Mouse (Mus musculus): Measurements from ENCODE around the gene Atp6v0d1. TPM values are rescaled to one million over a fixed set of nuclear protein-coding genes. Genes with fewer than 3 reads are reported as not detected.
A peak's percentile ranks its signal among the peaks of the same experiment; 100 is the strongest.
"Not testable (repeated sequence)": the region's sequence is repeated elsewhere in the genome, so short reads cannot be mapped to it uniquely, and the experiment has no call there.

Atp6v0d1 gene
- polyA plus RNA-seq, 1 experiment from 2014 or later: 193 TPM

DNA sequence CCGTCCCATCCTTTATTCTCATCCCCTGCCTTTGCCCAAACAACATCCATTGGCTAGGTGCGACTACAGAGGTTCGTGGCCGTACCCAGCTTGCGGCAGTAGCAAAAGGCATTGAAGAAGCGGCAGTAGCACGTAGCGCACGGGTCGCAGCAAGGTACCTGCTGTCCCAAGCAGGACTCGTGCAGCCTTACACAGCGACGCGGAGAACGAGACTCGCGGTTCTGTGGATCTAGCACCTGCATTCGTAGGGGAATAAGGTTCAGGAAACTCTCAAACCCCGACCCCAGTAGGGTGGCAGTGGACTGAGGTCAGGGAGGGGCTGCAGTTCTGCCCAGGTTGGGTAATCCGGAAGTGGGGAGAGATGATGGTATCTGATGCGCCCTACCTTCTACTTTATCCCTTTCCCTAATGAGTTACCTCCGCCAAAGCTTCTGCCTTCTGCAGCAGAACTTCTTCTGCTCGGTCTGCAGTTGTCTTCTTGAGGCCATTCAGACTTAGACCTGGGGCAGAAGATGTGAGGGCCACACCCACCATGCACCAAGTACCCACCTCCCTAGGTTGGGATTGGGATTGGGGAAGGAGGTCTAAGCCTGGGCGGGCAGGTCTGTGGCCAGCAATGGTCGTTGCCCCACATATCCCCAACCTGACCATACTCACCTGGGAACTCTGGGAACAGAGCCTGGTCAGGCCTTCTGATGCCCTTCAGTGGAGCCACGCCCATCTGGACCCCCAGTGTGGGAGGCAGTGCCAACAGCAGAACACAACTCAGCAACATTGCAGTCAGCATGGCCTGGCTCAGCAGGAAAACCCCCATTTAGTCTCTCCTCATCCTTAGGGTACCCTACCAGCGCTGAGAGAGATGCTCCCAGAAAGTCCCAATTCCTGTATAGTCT is 1.1 kb upstream of the Atp6v0d1 start:
- Histone ChIP-seq H3K9me3 (no peaks in the 10 kb centered on the region), H3K27me3 (no peaks in the 10 kb centered on the region), H3K27ac (replicated peaks) (peak overlapping the region; percentile 48; the same call in 1 of the 2 replicates), H3K4me3 (peak overlapping the region; percentile 75), H3K36me3 (no peaks in the 10 kb centered on the region), H3K4me2 (replicated peaks) (peak overlapping the region; percentile 66), H3K4me1 (peaks cover 37% of the 10 kb centered on the region), H3K9ac (replicated peaks) (peak overlapping the region; percentile 80)
- WGBS: 28% methylated on average over 27 of the region's 27 CpGs
- ATAC-seq (replicated peaks): peak; percentile 10

DNA sequence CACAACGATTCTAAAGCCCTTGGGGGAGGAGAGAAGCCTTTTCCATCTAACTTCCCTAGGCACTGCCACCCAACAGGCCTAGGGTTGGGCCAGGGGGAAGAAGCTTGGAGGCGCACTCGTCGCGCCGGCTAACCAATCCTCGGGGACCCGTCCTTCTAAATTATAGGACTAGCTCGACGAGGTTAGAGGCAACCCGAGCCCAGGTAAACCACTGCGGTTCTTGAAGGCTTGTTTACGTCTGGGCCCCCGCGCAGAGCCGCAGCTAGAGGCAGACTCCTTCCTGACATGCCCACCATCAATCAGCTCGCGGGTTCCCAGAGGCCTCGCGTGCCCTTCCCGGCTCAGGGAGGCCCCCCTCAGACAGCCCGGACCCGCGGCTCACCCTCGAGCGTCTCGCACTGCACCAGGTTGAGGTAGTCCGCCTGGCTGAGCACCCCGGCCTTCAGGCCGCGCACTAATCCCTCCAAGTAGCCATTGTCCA is 406 bp downstream of the Atp6v0d1 start:
- ATAC-seq (replicated peaks): peak; percentile 84
- under 1% methylated on average over 31 of the region's 31 CpGs for WGBS
- Histone ChIP-seq H3K27me3 (no peaks in the 10 kb centered on the region), H3K27ac (replicated peaks) (peak overlapping the region; percentile 84), H3K4me2 (replicated peaks) (peak overlapping the region; percentile 66), H3K36me3 (no peaks in the 10 kb centered on the region), H3K9me3 (no peaks in the 10 kb centered on the region), H3K9ac (replicated peaks) (peak overlapping the region; percentile 80), H3K4me3 (peak overlapping the region; percentile 75), H3K4me1 (peaks cover 37% of the 10 kb centered on the region)

DNA sequence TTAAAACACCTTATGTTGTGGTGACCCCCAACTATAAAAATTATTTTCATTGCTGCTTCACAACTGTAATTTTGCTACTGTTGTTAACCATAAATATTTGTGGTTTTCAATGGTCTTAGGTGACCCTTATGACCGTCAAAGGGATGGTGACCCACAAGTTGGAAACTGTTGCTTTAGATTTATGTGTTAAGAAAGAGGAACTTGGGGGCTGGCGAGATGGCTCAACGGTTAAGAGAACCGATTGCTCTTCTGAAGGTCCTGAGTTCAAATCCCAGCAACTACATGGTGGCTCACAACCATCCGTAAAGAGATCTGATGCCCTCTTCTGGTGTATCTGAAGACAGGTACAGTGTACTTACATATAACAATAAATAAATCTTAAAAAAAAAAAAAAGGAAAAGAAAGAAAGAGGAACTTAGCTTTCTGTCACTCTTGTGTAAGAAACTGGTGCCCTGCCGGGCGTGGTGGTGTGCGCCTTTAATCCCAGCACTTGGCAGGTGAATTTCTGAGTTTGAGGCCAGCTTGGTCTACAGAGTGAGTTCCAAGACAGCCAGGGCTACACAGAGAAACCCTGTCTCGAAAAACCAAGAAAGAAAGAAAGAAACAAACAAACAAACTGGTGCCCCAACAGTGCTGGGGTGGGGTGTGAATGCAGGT is 1.1 kb downstream of the Atp6v0d1 start:
- H3K9me3 ChIP-seq; H3K36me3 ChIP-seq; H3K27me3 ChIP-seq; H3K27ac ChIP-seq (replicated peaks); ATAC-seq (replicated peaks): not testable (repeated sequence)
- Histone ChIP-seq H3K9ac (replicated peaks) (peak overlapping the region; percentile 80; the same call in 1 of the 2 replicates), H3K4me3 (peak overlapping the region; percentile 75), H3K4me1 (peaks cover 37% of the 10 kb centered on the region), H3K4me2 (replicated peaks) (peak overlapping the region; percentile 66)
- 84% methylated on average over 9 of the region's 9 CpGs for WGBS

DNA sequence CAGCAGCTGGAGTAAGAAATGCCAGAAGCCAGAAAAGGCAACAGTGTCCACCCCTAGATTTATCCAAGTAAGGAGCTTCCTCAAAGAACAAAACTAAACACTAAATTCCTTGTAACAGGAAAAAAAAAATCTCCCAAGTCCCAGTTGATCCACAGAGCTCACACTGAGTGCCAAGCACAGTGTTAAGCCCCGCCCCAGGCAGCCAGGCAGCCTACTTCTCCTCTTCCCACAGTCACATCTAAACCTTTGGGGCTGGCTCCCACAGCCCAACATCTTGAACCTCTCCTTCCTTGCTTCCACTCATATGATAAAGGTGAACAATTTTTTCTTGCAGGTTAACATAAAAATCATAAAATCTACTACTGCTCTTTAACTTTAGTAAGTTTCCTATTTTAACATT is 2.0 kb downstream of the Atp6v0d1 start:
- Histone ChIP-seq H3K4me2 (replicated peaks) (no peak overlapping the region), H3K4me1 (peaks cover 37% of the 10 kb centered on the region), H3K4me3 (no peak overlapping the region), H3K9me3 (no peaks in the 10 kb centered on the region), H3K9ac (replicated peaks) (no peak overlapping the region), H3K27me3 (no peaks in the 10 kb centered on the region), H3K27ac (replicated peaks) (no peak overlapping the region), H3K36me3 (peaks cover 4% of the 10 kb centered on the region; the same call in 1 of the 2 replicates)
- WGBS: 82% methylated on average over 1 of the region's 1 CpGs
- ATAC-seq (replicated peaks): no peak

DNA sequence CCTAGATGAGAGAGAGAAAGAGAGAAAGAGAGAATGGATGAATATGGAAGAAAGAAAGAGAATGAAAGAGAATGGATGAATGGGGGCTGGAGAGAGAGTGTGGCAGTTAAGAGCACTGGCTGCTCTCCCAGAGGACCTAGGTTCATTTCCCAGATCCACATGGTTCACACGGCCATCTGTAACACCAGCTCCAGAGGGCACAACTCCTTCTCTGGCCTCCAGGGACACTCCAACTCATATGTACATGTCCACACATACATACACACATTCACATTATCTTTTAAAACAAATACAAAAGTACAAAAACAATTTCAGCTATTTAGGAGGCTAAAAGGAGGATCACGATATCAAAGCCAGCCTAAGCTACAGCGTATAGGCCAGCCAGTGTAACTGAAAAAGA is 3.0 kb downstream of the Atp6v0d1 start:
- Histone ChIP-seq H3K9me3 (no peaks in the 10 kb centered on the region), H3K9ac (replicated peaks) (no peak overlapping the region), H3K4me1 (peaks cover 37% of the 10 kb centered on the region), H3K4me3 (no peak overlapping the region), H3K27ac (replicated peaks) (no peak overlapping the region), H3K36me3 (peaks cover 4% of the 10 kb centered on the region; the same call in 1 of the 2 replicates), H3K27me3 (no peaks in the 10 kb centered on the region), H3K4me2 (replicated peaks) (no peak overlapping the region)
- ATAC-seq (replicated peaks): no peak
- 80% methylated on average over 3 of the region's 3 CpGs for WGBS

DNA sequence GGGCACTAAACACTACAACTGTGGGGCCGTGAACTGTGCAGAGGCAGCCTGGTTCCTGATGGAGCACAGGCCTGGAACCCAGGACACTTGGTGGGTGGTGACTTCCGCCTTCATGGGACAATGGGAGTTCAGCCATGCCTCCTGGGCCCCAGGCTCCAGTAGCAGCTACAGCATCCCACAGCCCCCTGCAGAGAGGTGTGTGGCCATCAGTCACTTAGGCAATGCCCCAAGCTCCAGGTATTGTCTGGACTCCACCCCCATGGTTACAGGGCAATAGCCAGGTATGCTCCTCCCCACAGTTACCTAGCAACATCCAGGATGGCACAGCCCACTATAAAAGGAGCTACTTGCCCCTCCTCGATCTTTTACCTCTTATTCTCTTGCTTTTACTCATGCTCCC is 10.6 kb downstream of the Atp6v0d1 start:
- no peak overlapping the region for H3K9ac ChIP-seq (replicated peaks)
- H3K36me3 ChIP-seq: peaks cover 4% of the 10 kb centered on the region; the same call in 1 of the 2 replicates
- no peak overlapping the region for H3K4me3 ChIP-seq
- H3K27me3 ChIP-seq: no peaks in the 10 kb centered on the region
- no peaks in the 10 kb centered on the region for H3K4me1 ChIP-seq
- H3K9me3 ChIP-seq: no peaks in the 10 kb centered on the region
- 72% methylated on average over 3 of the region's 3 CpGs for WGBS
- ATAC-seq (replicated peaks): no peak
- H3K4me2 ChIP-seq (replicated peaks): no peak overlapping the region
- H3K27ac ChIP-seq (replicated peaks): no peak overlapping the region

DNA sequence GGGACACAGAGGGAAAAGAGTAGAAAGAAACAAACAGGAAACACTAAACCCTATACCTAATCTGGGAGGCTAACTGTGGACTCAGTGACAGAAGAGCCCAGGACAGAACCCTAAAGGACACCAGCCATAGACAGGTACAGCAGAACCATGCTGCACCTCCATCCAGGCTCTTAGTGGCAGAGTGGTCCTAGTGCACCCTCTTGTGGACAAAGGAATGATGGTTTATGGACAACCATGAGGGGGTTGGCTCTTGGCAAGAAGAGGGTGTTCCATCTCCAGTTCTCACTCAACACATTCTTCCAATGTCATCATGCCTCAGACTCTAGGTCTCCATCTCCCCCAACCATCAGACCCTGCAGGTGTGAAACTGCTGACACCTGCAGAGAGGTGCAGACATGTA is 11.8 kb downstream of the Atp6v0d1 start:
- Histone ChIP-seq H3K27me3 (no peaks in the 10 kb centered on the region), H3K4me3 (no peak overlapping the region), H3K9me3 (no peaks in the 10 kb centered on the region), H3K27ac (replicated peaks) (no peak overlapping the region), H3K4me2 (replicated peaks) (no peak overlapping the region), H3K9ac (replicated peaks) (no peak overlapping the region), H3K36me3 (no peaks in the 10 kb centered on the region; the same call in 1 of the 2 replicates), H3K4me1 (no peaks in the 10 kb centered on the region)
- no peak for ATAC-seq (replicated peaks)

DNA sequence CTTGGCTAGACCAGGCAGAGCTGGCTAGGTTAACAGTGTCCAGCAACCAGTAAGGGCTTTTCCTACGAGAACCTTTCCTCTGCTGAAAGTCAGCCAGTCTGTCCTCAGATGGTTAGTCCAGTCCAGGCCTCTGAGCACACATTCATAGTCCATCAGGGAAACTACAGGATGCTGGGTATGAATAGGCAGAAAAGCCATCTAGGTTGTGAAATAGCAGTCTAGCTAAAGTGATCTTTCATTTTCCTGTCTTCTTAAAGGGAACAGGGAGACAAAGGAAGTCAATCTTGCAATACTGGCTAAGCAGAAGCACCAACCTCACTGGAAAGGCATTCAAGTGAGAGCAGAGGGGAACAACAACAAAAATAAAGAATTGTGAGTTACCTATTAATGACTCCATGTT is 13.0 kb downstream of the Atp6v0d1 start:
- no peak overlapping the region for H3K4me3 ChIP-seq
- H3K9me3 ChIP-seq: no peaks in the 10 kb centered on the region
- no peak overlapping the region for H3K27ac ChIP-seq (replicated peaks)
- WGBS: 78% methylated on average over 1 of the region's 1 CpGs
- no peak overlapping the region for H3K9ac ChIP-seq (replicated peaks)
- H3K36me3 ChIP-seq: no peaks in the 10 kb centered on the region; the same call in 1 of the 2 replicates
- ATAC-seq (replicated peaks): no peak
- no peaks in the 10 kb centered on the region for H3K4me1 ChIP-seq
- H3K4me2 ChIP-seq (replicated peaks): no peak overlapping the region
- H3K27me3 ChIP-seq: no peaks in the 10 kb centered on the region

DNA sequence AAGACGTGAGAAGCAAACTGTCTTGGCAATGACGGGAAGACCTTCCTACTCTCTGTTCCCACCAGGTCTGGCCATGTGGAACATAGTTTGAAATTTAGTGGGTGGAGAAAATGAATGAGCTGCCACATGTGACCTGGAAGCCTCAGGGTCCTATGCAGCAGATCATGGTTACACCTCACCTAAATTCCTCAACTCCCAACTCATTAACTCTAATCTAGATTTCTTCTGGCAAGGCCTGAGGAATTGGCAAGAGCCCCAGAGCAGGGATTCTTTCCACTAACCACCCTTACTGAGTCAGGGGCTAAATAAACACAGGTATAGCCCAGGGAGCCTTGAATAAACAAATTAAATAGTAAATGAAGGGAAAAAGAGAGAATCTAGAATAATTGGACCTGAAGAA is 13.8 kb downstream of the Atp6v0d1 start:
- Histone ChIP-seq H3K27ac (replicated peaks) (no peak overlapping the region), H3K4me1 (no peaks in the 10 kb centered on the region), H3K36me3 (no peaks in the 10 kb centered on the region; the same call in 1 of the 2 replicates), H3K9ac (replicated peaks) (no peak overlapping the region), H3K4me3 (no peak overlapping the region), H3K4me2 (replicated peaks) (no peak overlapping the region), H3K27me3 (no peaks in the 10 kb centered on the region), H3K9me3 (no peaks in the 10 kb centered on the region)
- no peak for ATAC-seq (replicated peaks)
- 96% methylated on average over 2 of the region's 2 CpGs for WGBS

DNA sequence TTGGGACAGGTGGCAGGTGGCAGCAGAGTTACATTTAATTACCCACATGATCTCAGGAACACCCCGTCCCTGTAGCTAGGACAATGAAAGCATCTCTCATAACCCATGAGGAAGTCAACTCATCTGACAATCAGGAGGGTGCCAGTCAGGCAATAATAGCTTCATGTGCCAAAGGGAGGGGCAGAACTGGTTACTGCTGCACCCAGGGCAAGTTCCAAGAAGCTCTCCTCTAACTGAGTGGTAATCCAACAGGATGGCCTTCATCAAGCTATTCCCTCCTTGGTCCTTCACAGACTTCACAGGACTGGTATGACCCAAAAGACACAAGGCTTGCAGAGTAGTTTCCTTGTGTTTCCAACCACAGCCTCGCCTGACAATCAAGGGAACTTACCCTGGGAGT is 15.8 kb downstream of the Atp6v0d1 start:
- 0 out of 2 replicates have a peak, but pooled peaks cover under 1% of the 10 kb centered on the region for H3K4me1 ChIP-seq
- H3K27ac ChIP-seq (replicated peaks): no peak overlapping the region
- no peaks in the 10 kb centered on the region for H3K9me3 ChIP-seq
- 82% methylated on average over 2 of the region's 2 CpGs for WGBS
- no peaks in the 10 kb centered on the region; the same call in 1 of the 2 replicates for H3K36me3 ChIP-seq
- no peak overlapping the region for H3K9ac ChIP-seq (replicated peaks)
- H3K4me2 ChIP-seq (replicated peaks): no peak overlapping the region
- ATAC-seq (replicated peaks): no peak
- no peaks in the 10 kb centered on the region for H3K27me3 ChIP-seq
- no peak overlapping the region for H3K4me3 ChIP-seq

DNA sequence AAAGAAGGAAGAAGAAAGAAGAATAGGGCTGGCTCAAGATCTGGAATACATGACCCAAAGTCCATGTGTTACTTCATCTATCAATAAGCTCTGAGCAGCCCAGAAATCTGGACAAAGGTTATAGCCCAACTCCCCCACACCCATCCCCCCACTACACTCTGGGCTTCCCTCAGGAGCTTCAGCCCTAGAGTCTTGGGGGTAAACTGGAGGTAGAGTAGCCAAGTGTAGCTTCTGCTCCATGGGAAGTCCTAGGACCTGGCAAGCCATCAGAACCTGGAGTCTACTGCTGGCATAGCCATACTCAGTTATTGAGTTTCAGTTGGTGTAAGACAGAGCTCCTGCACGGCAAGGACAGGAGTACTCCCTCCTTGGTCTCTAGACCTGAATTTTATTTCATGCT is 16.3 kb downstream of the Atp6v0d1 start:
- no peak overlapping the region for H3K9ac ChIP-seq (replicated peaks)
- H3K36me3 ChIP-seq: no peaks in the 10 kb centered on the region; the same call in 1 of the 2 replicates
- no peaks in the 10 kb centered on the region for H3K9me3 ChIP-seq
- H3K4me3 ChIP-seq: no peak overlapping the region
- H3K27me3 ChIP-seq: no peaks in the 10 kb centered on the region
- WGBS: 100% methylated on average over 1 of the region's 1 CpGs
- H3K4me1 ChIP-seq: 0 out of 2 replicates have a peak, but pooled peaks cover 4% of the 10 kb centered on the region
- H3K27ac ChIP-seq (replicated peaks): no peak overlapping the region
- ATAC-seq (replicated peaks): no peak
- H3K4me2 ChIP-seq (replicated peaks): no peak overlapping the region
